Comparison of ENCODE assay signal across 14 mouse cellular contexts in the genomic region with DNA sequence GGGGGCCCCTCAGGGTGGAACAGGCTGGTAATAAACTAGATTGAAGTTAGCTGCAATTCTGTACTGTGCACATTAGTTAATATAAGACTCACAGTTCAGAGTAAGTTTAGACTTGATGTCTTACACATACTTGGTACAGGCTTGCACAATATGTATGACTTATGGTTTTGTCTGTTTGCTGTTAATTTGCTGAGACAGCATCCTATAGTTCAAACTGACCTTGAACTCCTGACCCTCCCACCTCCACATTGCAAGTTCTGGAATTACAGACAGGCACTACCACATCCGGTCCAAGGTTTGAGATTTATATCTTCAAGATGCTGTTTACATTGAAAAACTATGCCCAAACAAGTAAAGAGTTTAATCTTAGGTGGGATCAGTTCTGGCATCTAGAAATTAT.
"Had no signal": no experiment of that assay in that cellular context is flagged by ENCODE, and none has a peak within 500 bp of the region (broad histone marks: within the 10 kb centered on the region; RNA-seq: fewer than 3 reads in every experiment).

No protein-coding gene starts in this region.

- ATAC-seq: liver, embryonic 12.5 days had no signal

- H3K4me3 ChIP-seq: limb, embryonic 15.5 days; liver, embryonic 12.5 days; midbrain, embryonic 10.5 days; myocyte; neural tube, embryonic 12.5 days had no signal

- H3K27me3 ChIP-seq: limb, embryonic 15.5 days; liver, embryonic 12.5 days; neural tube, embryonic 12.5 days had no signal

- H3K4me1 ChIP-seq: limb, embryonic 15.5 days; neural tube, embryonic 12.5 days had no signal

- H3K9me3 ChIP-seq: limb, embryonic 15.5 days; liver, embryonic 12.5 days; midbrain, embryonic 10.5 days; neural tube, embryonic 12.5 days had no signal

- H3K9ac ChIP-seq: limb, embryonic 15.5 days; liver, embryonic 12.5 days; lung, embryonic 14.5 days; neural tube, embryonic 12.5 days had no signal

- H3K27ac ChIP-seq: limb, embryonic 15.5 days; liver, embryonic 12.5 days; midbrain, embryonic 10.5 days; neural tube, embryonic 12.5 days; stomach, postnatal 0 days had no signal

- H3K4me2 ChIP-seq: limb, embryonic 15.5 days; liver, embryonic 12.5 days; lung, embryonic 14.5 days; neural tube, embryonic 12.5 days had no signal

- H3K36me3 ChIP-seq: limb, embryonic 15.5 days; liver, embryonic 12.5 days; midbrain, embryonic 10.5 days; neural tube, embryonic 12.5 days had no signal

- DNase-seq: kidney, postnatal 36 days; layer of hippocampus, adult 9-11 months; layer of hippocampus, postnatal 36 days; lung, embryonic 14.5 days; lung, postnatal 10 days; lung, postnatal 4 days; midbrain, embryonic 14.5 days; thymus, postnatal 4 days had no signal
